Mouse (Mus musculus) adipose tissue, adult 10 weeks (tissue): Measurements from ENCODE around the gene Rars. TPM values are rescaled to one million over a fixed set of nuclear protein-coding genes. Genes with fewer than 3 reads are reported as not detected.

ENCODE experiments used
- polyA plus RNA-seq: library from polyadenylated mRNA; stranded (reverse); fragments of 350-450 nt; fragmentation: Illumina TruSeq; extraction: RNeasy Lipid Tissue Mini Kit (QIAGEN cat#74804); gene quantifications from one replicate; pipeline ENCODE4 v1.2.3, GENCODE M21; 2014; ENCODE audit warnings: low read depth, low replicate concordance

The Rars gene
- polyA plus RNA-seq = 41.5 TPM

GRCm38 (mm10) chr11:35834022-35834760, at the start of gene Rars:
Rars (minus strand) TSS chr11:35834506.

GRCm38 (mm10) chr11:35798874-35799273, 35.4 kb downstream of the Rars start, which contains the start of gene Fbll1:
Fbll1 (minus strand) TSS chr11:35798884.

GRCm38 (mm10) chr11:35769188-35769745, 65.0 kb downstream of the Rars start, which contains the start of gene Pank3:
Pank3 (plus strand) TSS chr11:35769484.

Other genes with a start within 250 kb of the Rars start
- 58.7 TPM for gene Pank3, start 65.0 kb downstream of the Rars start, polyA plus RNA-seq
- not detected for gene Fbll1, start 35.6 kb downstream of the Rars start, polyA plus RNA-seq
- 63.7 TPM for gene Wwc1, start 146.0 kb upstream of the Rars start, polyA plus RNA-seq